Mouse (Mus musculus) forebrain, embryonic 12.5 days (tissue): ENCODE results near the gene C1s2. TPM values are rescaled to one million over a fixed set of nuclear protein-coding genes. Genes with fewer than 3 reads are reported as not detected.
"Not testable (repeated sequence)": the region's sequence is repeated elsewhere in the genome, so short reads cannot be mapped to it uniquely, and the experiment has no call there.

ENCODE experiments used
- ATAC-seq: fragments of 200-750 bp; cut with Nextera tagmentation; 2 replicates; pipeline ENCODE4 v1.8.0; 2017; ENCODE audit warnings: moderate TSS enrichment; ENCODE audit not compliant: low FRiP score
- H3K27ac ChIP-seq: fragments of 300-500 bp; sonication (generic); 2 replicates; pipeline ENCODE4 v1.5.1; 2016; ENCODE audit warnings: mild to moderate bottlenecking
- H3K27me3 ChIP-seq: fragments of 300-500 bp; sonication (generic); 2 replicates; pipeline ENCODE4 v1.6.1; 2016; ENCODE audit warnings: mild to moderate bottlenecking
- H3K36me3 ChIP-seq: fragments of 300-500 bp; sonication (generic); replicated peaks from 2 replicates; pipeline ENCODE4 v1.6.1; 2016; ENCODE audit warnings: mild to moderate bottlenecking
- H3K4me1 ChIP-seq: fragments of 300-500 bp; sonication (generic); 2 replicates; pipeline ENCODE4 v1.6.1; 2016
- H3K4me2 ChIP-seq: fragments of 300-500 bp; sonication (generic); 2 replicates; pipeline ENCODE4 v1.6.1; 2016; ENCODE audit warnings: mild to moderate bottlenecking, moderate library complexity
- H3K4me3 ChIP-seq: fragments of 300-500 bp; sonication (generic); replicated peaks from 2 replicates; pipeline ENCODE4 v1.5.1; 2016; ENCODE audit warnings: mild to moderate bottlenecking
- H3K9ac ChIP-seq: fragments of 300-500 bp; sonication (generic); 2 replicates; pipeline ENCODE4 v1.6.1; 2016; ENCODE audit warnings: mild to moderate bottlenecking
- H3K9me3 ChIP-seq: fragments of 300-500 bp; sonication (generic); 2 replicates; pipeline ENCODE4 v1.6.1; 2016
- WGBS: fragments of 180-500 bp; shearing (Covaris S2); methylation state at CpG from one replicate; pipeline ENCODE4 v1.1.7; 2016; 5-methylcytosine and 5-hydroxymethylcytosine counted together
- polyA plus RNA-seq: library from polyadenylated mRNA; unstranded; fragments of >200 nt; fragmentation: Nextera tagmentation; extraction: Ambion mirVana; gene quantifications from 2 replicates; pipeline ENCODE4 v1.2.1, GENCODE M21; 2016

C1s2 gene
- polyA plus RNA-seq, 1 experiment from 2014 or later: 0.08 TPM

DNA sequence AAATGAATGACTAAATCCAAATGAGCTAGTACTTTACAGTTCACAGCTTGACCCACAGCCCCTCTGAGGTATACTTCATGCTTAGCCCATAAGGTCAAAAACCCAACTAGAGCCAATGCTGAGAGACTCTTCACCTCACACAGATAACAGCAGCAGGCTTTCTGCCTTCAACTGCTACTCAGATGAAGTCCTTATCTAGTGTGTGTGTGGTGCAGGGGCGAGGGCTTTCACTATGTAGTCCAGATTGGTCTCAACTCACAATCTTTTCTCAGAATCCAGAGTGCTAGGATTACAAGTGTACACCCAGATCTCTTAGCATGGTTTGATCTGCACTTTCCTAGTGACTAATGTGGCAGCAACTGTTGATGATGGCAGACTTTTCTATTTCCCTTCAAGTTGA lies 9.7 kb downstream of the C1s2 start:
- 54% methylated on average over 1 of the region's 1 CpGs for WGBS
- not testable (repeated sequence) for H3K9me3 ChIP-seq, H3K4me2 ChIP-seq, H3K36me3 ChIP-seq, H3K27ac ChIP-seq, H3K9ac ChIP-seq, H3K27me3 ChIP-seq, H3K4me3 ChIP-seq, ATAC-seq, H3K4me1 ChIP-seq

GRCm38 (mm10) chr6:124625612-124626011 lies 10.3 kb downstream of the C1s2 start:
- Histone ChIP-seq H3K9me3 (no peaks in the 10 kb centered on the region), H3K27me3 (no peaks in the 10 kb centered on the region), H3K9ac (no peak overlapping the region), H3K27ac (no peak overlapping the region), H3K4me1 (no peaks in the 10 kb centered on the region), H3K4me2 (no peak overlapping the region), H3K4me3 (no peak overlapping the region), H3K36me3 (no peaks in the 10 kb centered on the region)
- 90% methylated on average over 13 of the region's 13 CpGs for WGBS
- no peak for ATAC-seq

DNA sequence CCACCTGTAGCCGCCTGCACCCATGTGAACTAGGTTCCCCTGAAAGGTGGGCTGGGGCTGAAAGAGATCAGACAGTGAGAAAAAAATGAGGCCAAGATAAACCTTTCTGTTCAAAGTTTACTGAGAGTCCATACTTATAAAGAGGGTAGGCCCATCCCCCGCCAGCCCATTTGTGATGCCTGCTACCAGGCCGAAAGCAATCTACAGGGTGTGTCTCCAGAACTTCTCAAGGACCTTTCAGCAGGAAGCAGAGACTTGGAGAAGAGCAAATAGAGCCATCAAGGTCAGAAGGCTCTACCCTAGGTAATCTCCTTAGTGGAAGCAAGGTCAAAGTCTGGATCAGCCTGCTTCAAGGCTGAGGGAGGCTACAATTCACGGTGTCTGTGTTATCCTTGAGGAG lies 33.9 kb downstream of the C1s2 start:
- peaks cover 4% of the 10 kb centered on the region; the same call in 1 of the 2 replicates for H3K9me3 ChIP-seq
- no peaks in the 10 kb centered on the region for H3K27me3 ChIP-seq
- H3K4me1 ChIP-seq: no peaks in the 10 kb centered on the region
- 89% methylated on average over 4 of the region's 4 CpGs for WGBS
- ATAC-seq: no peak
- no peak overlapping the region for H3K27ac ChIP-seq
- no peak overlapping the region for H3K4me3 ChIP-seq
- no peak overlapping the region for H3K4me2 ChIP-seq
- no peaks in the 10 kb centered on the region for H3K36me3 ChIP-seq
- H3K9ac ChIP-seq: no peak overlapping the region

- no peaks in the 10 kb centered on the region for H3K27me3 ChIP-seq
- 78% methylated on average over 8 of the region's 8 CpGs for WGBS
- H3K4me2 ChIP-seq: no peak overlapping the region
- H3K9ac ChIP-seq: no peak overlapping the region
- no peak overlapping the region for H3K27ac ChIP-seq
- H3K9me3 ChIP-seq: no peaks in the 10 kb centered on the region
- H3K4me1 ChIP-seq: no peaks in the 10 kb centered on the region
- H3K4me3 ChIP-seq: no peak overlapping the region
- H3K36me3 ChIP-seq: no peaks in the 10 kb centered on the region
- no peak for ATAC-seq
Observed at GRCm38 (mm10) chr6:124593121-124593520, 42.8 kb downstream of the C1s2 start.

DNA sequence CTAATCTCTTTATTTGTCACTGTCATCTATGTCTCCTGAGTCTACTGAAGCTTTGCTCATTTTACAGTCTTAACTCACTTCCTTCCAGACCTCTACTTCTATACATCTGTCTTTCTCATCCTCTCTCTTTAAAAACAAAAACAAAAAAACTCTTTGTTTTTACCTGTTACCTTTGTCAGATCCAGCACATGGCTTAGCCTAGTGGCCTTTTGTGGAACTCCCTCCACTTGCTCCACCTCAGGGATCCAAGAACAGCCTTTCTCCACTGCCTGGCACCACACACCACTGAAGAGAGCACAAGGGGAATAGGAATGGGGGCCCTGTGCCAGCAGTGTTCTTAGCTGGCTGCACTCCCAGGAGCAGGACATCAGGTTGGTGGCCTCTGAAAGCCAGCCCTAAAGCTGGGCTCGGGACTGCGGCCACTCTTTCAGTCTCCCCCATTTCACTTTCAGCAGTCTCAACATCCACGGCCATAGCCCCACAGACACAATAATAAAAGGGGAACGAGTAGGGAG lies 43.6 kb downstream of the C1s2 start:
- Histone ChIP-seq H3K4me3 (no peak overlapping the region), H3K9ac (no peak overlapping the region), H3K36me3 (no peaks in the 10 kb centered on the region), H3K27me3 (no peaks in the 10 kb centered on the region), H3K4me2 (no peak overlapping the region), H3K9me3 (no peaks in the 10 kb centered on the region), H3K27ac (no peak overlapping the region), H3K4me1 (no peaks in the 10 kb centered on the region)
- no peak for ATAC-seq
- 90% methylated on average over 4 of the region's 4 CpGs for WGBS

- ATAC-seq: no peak
- no peak overlapping the region for H3K9ac ChIP-seq
Observed at GRCm38 (mm10) chr6:124588771-124589170, 47.1 kb downstream of the C1s2 start.

DNA sequence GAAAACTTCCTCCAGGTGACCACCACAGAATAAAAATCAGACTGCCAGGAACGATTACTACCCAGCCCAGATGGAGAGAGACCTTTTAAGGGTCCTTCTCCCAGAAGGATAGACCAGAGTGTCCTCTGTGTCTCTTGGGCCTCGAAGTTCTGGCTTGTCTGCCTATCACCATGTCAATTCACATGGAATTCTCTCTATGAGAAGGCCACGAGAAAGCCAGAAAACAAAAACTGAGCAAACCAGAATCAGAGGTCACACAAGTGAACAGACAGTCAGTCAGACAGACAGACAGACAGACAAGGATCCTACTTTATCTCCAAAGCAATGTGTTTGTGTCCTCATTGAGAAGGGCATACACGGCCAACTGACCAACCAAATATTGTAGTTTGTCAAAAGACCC lies 49.6 kb downstream of the C1s2 start:
- no peaks in the 10 kb centered on the region for H3K36me3 ChIP-seq
- no peak overlapping the region for H3K4me2 ChIP-seq

More at GRCm38 (mm10) chr6:124588771-124589170, 47.1 kb downstream of the C1s2 start:
- Histone ChIP-seq H3K4me1 (no peaks in the 10 kb centered on the region), H3K9me3 (no peaks in the 10 kb centered on the region), H3K27me3 (no peaks in the 10 kb centered on the region), H3K4me3 (no peak overlapping the region), H3K27ac (no peak overlapping the region), H3K36me3 (no peaks in the 10 kb centered on the region), H3K4me2 (no peak overlapping the region)

GRCm38 (mm10) chr6:124585761-124586160 lies 50.1 kb downstream of the C1s2 start:
- WGBS: 87% methylated on average over 3 of the region's 3 CpGs
- H3K9me3 ChIP-seq: no peaks in the 10 kb centered on the region
- no peaks in the 10 kb centered on the region for H3K27me3 ChIP-seq
- H3K4me2 ChIP-seq: no peak overlapping the region
- H3K27ac ChIP-seq: no peak overlapping the region
- no peaks in the 10 kb centered on the region for H3K4me1 ChIP-seq
- ATAC-seq: no peak
- H3K4me3 ChIP-seq: no peak overlapping the region
- no peak overlapping the region for H3K9ac ChIP-seq
- no peaks in the 10 kb centered on the region for H3K36me3 ChIP-seq

More for the DNA sequence above, 49.6 kb downstream of the C1s2 start:
- Histone ChIP-seq H3K27ac (no peak overlapping the region), H3K4me3 (no peak overlapping the region), H3K9me3 (no peaks in the 10 kb centered on the region), H3K9ac (no peak overlapping the region), H3K4me1 (no peaks in the 10 kb centered on the region), H3K27me3 (no peaks in the 10 kb centered on the region)
- no peak for ATAC-seq
- 73% methylated on average over 4 of the region's 4 CpGs for WGBS

DNA sequence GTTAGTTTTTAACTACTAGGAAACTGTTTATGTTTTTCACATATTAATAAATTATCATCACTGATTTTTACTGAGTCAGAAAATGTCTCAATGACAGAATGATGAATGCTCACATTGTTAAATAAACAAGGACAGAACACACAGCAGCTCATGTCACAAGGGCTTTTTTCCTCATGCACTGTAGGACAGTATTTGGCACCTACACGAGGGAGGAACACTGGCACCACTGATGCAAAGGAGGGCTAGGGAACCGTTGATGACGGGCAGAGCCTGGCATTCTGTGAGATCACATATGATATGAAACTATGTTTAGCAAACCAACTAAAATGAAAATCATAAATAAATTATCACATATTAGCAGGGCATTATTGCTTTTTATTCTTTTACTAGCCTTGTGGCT lies 51.0 kb downstream of the C1s2 start:
- Histone ChIP-seq H3K9me3 (no peaks in the 10 kb centered on the region), H3K9ac (no peak overlapping the region), H3K4me3 (no peak overlapping the region), H3K27ac (no peak overlapping the region), H3K27me3 (no peaks in the 10 kb centered on the region), H3K4me1 (no peaks in the 10 kb centered on the region), H3K4me2 (no peak overlapping the region), H3K36me3 (no peaks in the 10 kb centered on the region)
- WGBS: 84% methylated on average over 3 of the region's 3 CpGs
- no peak for ATAC-seq

DNA sequence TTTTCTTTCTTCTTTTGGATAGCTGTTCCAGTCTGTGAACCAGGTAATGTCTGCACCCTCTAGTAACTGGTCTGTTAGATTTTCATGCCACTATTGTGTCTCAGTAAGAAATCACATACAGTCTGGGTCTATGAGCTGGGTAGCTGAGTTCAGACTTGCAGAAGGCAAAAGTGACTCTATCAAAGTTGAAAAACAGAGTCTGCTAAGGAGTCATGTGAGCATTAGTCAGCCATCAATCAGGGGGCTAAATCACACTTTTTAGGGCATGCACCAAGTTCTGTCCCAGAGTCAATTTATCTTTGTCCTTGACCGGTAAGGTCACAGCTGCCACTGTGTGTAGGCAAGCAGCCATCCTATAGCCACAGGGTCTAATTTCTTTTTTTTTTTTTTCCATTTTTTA lies 53.7 kb downstream of the C1s2 start:
- no peak for ATAC-seq
- no peak overlapping the region for H3K27ac ChIP-seq
- no peak overlapping the region for H3K4me2 ChIP-seq
- H3K4me3 ChIP-seq: no peak overlapping the region
- H3K36me3 ChIP-seq: no peaks in the 10 kb centered on the region
- no peaks in the 10 kb centered on the region for H3K9me3 ChIP-seq
- WGBS: 88% methylated on average over 1 of the region's 1 CpGs
- H3K9ac ChIP-seq: no peak overlapping the region
- no peaks in the 10 kb centered on the region for H3K27me3 ChIP-seq
- H3K4me1 ChIP-seq: no peaks in the 10 kb centered on the region

DNA sequence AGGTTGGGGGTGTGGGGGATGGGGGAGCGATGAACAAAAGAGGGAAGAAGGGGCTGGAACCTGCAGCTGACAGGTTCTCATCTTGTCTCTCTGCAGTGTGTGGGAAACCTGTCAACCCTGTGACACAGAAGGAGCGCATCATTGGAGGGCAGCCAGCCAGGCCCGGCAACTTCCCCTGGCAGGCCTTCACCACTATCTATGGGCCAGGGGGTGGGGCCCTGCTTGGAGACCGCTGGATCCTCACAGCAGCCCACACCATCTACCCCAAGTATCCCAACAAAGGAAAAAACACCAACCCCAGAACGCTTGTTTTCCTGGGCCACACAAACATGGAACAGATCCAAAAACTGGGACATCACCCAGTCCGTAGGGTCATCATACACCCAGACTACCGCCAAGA lies 55.7 kb downstream of the C1s2 start:
- H3K4me1 ChIP-seq, ATAC-seq, H3K27ac ChIP-seq, H3K27me3 ChIP-seq, H3K9me3 ChIP-seq, H3K4me2 ChIP-seq, H3K4me3 ChIP-seq, H3K9ac ChIP-seq, H3K36me3 ChIP-seq: not testable (repeated sequence)
- WGBS: 91% methylated on average over 6 of the region's 7 CpGs

DNA sequence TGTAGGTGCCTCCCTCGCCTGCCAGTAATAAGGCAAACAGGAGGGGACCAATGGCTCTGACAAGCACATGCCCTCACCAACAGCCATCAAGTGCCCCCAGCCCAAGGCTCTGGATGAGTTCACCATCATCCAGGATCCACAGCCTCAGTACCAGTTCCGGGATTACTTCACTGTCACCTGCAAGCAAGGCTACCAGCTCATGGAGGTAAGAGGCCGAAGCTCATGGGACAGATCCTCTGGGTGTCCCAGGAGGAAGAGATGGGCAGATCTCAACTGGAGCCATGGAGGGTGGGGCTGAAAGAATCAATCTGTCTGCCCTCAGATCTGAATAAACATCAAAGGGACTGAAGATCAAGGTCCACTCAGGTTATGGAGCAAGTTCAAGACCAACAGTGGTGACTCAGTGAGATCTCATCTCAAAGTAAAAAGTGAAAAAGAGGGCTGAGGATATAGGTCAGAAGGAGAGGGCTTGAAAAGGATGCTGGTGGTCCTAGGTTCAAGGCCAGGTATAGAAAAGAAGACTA lies 60.7 kb downstream of the C1s2 start:
- not testable (repeated sequence) for H3K4me2 ChIP-seq, H3K36me3 ChIP-seq, H3K27me3 ChIP-seq, H3K4me3 ChIP-seq, H3K27ac ChIP-seq, H3K9me3 ChIP-seq, ATAC-seq, H3K9ac ChIP-seq, H3K4me1 ChIP-seq
- WGBS: 90% methylated on average over 3 of the region's 3 CpGs
